Mouse (Mus musculus): ENCODE results near the gene Myl12a.

DNA sequence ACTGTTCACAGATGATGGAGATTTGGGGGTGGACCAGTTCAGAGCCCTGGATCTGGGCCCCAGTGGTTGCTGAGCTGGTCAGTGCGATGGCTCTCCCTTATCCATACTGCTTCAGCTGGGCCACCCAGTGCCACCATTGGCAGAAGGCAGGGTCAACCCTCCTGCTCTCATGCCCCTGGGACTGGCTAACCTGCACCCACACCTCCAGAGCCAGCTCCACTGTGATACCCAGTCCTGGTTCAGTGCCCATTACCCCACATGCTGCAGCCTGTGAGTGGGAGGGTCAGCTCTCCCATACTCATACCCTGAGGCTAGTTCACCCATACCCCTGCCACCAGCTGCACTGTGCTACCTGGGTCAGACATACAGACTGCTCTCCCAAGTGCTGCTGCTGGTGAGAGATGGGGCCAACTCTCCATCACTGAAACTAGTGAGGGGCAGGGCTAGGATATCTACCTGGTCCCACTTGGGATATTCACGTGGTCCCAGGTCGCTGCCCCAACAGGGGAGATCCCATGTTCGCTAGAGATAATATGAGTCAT lies 14.8 kb upstream of the Myl12a start:
- no peak for TF ChIP-seq CTCF (conservative IDR thresholded peaks at IDR 0.05; ENCODE audit: low read length)
- no peak for TF ChIP-seq POU5F1 (IDR thresholded peaks at IDR 0.05; ENCODE audit: borderline replicate concordance, low read length)
- no peak for TF ChIP-seq NANOG (IDR thresholded peaks at IDR 0.05; ENCODE audit: borderline replicate concordance, low read length)

Data from E14TG2a.4 (cell line).